Mouse (Mus musculus): ENCODE measurements around the gene Sult6b2. TPM values are rescaled to one million over a fixed set of nuclear protein-coding genes. Genes with fewer than 3 reads are reported as not detected.

The Sult6b2 gene
- polyA plus RNA-seq, 1 experiment = not detected

DNA sequence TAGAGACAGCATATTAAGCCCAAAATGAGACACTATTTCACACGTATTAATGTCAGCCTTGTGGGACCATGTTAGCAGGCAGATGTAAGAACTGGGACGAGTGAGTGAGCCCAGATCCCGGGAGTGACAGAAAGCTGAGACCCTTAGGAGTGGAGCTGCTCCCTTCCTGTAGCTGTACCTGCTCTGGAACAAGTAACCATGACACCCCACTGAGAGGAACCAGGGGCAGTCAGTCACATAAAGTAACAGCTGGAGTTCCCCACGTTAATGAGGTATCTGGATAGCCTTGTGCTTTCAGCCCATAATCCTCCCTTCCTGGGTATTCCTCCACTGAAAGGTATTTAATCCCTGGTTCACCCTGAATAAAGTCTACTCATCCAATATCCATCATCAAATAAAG is 61.1 kb downstream of the Sult6b2 start:
- no peak for TF ChIP-seq GATA1 (IDR thresholded peaks at IDR 0.05; ENCODE audit: low read length)

DNA sequence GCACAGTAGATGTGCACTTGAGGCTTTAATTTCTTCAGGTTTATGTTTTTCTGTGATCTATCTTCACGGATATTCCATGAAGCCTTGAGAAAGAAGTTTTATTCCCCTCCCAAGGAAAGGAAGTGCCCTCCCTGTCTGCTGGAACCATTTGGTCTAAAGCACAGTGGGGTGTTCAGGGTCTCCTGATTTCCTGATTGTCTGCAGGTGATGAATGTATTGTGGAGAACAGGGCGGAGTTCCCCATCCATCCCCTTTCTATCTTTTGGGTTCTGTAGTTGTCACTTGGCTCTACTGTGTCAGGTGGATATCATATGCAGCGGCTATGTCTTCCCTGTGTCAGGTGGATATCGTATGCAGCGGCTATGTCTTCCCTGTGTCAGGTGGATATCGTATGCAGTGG is 62.5 kb downstream of the Sult6b2 start:
- TF ChIP-seq GATA1 (IDR thresholded peaks at IDR 0.05; ENCODE audit: low read length) = no peak

DNA sequence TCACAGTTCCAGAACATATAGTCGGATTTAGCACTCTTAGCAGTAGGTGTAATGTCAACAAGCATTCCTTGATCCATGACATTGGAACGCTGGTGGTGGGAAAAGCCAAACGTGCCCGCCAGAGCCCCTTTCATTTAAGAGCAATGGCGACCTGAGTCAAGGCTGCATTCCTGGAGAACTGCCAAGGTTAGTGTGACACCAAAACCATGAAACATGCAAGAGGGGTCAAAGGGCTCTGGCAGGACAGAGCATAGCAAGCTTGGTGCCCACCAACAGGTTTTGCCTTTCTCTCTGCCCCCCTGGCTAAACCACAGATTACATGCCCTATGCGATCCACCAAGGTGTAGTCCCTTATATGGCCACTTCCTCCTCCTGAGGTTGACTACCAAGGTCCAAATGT is 65.7 kb downstream of the Sult6b2 start:
- TF ChIP-seq GATA1 (IDR thresholded peaks at IDR 0.05; ENCODE audit: low read length) = no peak

DNA sequence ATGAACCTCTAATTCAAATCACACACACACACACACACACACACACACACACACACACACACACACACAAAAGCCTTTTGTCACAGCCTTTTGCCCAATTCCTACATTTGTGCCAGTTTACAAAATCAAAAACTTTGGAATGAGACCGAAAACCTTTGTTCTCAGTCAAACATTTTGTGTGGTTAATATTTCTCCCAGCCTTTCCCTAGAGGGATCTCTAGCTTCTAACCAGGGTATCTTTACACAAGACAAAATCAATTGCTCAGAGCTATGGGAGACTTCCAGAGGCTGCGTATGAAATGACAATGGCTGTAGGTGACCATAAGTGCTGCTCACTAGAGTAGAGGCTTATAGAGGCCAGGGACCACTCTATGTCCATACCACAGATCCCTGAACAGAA is 66.1 kb downstream of the Sult6b2 start:
- no peak for TF ChIP-seq GATA1 (IDR thresholded peaks at IDR 0.05; ENCODE audit: low read length)

DNA sequence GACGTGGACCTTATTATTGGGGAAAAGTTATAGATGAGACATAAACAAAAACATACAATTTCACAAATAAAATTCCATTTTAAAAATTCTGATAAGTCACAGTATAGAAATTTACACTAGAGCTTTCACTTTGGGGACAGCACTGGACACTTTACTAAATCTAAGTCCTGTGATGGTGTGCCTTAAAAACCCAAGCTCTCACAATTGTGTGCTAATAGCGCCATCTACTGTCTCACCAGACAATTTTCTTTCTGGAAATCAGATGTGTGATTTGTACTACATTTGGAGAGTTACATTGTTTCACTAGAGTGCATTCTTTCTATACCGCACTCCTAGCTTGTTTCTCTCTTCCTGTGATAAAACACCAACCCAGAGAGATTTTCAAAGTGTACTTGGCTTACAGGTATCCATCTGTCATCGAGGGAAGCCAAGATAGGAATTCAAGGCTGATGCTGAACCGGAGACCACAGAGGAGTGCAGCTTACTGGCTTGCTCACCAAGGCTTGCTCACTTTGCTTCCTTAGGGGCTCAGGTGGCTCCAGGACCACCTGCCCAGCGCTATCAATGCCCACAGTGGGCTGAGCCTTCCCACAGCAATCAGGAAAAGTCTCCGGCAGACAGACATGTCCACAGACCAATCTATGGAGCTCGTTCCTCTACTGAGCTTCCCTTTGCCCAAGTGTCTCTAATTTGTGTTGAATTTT is 68.8 kb downstream of the Sult6b2 start:
- no peak for TF ChIP-seq GATA1 (IDR thresholded peaks at IDR 0.05; ENCODE audit: low read length)

Other genes with a start within 250 kb of the Sult6b2 start
- not detected in 2 replicates for gene Kcnj8, start 232.9 kb downstream of the Sult6b2 start, polyA plus RNA-seq (2012)
- gene Abcc9, start 102.2 kb downstream of the Sult6b2 start, polyA plus RNA-seq (2012) = not detected in 2 replicates
- 74.5 and 94.5 TPM in 2 replicates for gene Cmas, start 47.8 kb downstream of the Sult6b2 start, polyA plus RNA-seq (2012)
- not detected in 2 replicates for gene St8sia1, start 159.9 kb upstream of the Sult6b2 start, polyA plus RNA-seq (2012)

All from G1E-ER4 (cell line).